Mouse (Mus musculus): ENCODE data around the gene Gm11985.

Gene Gm11985

DNA sequence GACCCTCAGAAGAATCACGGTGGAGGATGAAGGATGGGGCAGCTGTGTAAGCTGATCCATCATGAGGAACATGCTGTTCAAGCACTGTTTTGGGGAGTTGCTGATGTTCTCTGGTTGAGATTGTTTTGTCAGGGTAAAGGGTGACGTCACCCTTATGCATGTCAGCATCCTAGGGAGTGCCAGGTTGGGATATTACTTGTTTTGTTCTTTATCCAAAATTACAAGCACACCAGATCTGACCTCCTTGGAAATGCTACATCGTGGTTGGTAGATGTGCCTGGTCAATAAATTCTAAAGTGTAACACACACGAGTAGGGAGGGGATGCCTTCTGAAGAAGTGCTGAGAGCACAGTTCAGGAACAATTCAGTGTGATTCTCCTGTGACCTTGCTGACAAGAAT lies 31.9 kb downstream of the Gm11985 start:
- no peak for DNase-seq (ENCODE audit: low spot score)

DNA sequence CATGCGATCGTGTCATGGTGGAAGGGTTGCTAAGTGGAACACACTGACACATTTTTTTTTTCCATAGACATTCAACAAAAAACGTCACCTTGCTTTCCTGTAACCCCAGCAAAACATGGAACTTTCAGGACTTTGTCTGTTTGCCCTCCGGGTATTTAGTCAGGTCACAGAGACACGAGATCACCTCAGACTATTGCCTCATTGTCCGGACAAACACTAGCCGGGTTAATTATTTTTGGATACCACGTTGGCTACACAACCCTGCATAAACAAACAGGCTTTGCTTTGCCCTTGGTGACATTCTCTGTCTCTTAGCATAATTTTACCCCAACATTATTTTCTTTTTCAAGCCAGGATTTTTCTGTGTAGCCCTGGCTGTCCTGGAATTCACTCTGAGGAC lies 35.3 kb downstream of the Gm11985 start:
- DNase-seq (ENCODE audit: low spot score): no peak

DNA sequence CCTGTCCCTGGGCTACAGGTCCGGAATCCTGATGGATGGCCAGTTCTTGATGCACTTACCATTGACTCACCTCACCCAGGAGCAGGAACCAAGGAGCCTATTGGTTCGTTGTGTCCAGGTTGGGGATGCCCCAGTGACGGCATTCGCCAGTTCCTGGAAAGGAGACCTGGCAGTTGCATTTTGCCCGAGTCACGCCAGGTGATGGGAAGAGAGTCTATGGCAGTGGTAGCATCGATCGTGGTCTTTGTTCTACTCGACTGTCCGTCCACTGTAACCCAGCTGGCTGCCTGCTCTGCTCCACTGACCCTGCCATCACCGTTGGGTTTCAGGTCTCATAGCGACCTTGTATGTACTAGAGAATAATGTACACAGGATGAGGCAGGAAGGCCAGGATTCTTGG lies 36.0 kb downstream of the Gm11985 start:
- DNase-seq (ENCODE audit: low spot score): no peak

DNA sequence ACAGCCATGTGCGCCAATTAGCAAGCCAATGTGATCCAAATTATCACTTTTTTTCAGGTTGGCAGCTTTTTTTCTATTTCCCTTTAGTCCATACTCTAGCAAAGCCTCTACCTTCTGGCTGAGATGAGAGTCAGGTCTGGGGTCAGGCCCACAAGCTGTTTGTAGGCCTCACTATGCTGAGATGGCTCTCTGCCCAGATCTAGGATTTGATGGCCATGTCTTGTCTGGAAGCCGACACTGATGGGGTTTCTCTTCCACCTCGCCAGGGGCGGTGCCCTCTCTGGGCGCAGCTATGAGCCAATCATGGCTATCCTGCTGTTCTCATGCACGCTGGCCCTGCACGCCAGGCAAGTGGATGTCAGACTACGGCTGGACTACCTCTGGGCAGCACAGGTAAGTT lies 37.9 kb downstream of the Gm11985 start:
- DNase-seq (ENCODE audit: low spot score): no peak

DNA sequence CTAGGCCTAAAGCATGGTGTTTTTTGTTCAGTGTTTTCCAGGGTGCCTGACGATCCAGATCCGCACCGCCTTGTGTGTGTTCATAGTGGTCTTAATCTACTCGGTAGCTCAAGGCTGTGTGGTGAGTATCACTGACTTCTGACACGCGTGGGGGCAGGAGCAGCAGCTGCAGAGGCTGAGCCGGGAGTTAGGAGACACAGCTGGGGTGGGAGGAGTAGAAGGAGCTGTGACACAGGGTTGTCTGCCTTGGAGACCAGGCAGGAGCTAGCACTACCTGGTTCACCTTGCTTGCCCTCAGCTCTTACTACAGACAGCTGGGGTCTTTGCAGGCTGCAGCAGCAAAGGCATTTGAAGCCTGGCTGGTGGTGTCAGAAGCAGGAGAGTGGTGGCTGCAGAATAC lies 38.9 kb downstream of the Gm11985 start:
- no peak for DNase-seq (ENCODE audit: low spot score)

DNA sequence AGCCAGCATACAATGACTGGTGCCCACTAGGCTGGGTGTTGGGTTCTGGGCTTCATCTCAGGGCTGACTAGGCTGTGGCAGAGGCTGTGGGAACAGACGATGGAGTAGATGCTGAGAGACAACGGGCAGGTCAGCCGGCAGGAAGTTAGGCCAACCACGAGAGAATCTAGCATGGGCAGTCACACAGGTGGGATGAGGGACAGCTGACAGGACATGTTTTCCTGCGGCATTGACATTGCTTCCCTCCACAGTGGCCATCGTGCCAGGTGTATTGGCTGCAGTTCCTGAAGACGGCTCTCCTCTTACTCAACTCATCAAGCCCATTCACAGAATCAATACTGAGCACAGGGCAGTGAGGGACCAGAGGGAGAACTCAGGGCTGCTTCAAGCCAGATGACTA lies 40.4 kb downstream of the Gm11985 start:
- DNase-seq (ENCODE audit: low spot score): no peak

DNA sequence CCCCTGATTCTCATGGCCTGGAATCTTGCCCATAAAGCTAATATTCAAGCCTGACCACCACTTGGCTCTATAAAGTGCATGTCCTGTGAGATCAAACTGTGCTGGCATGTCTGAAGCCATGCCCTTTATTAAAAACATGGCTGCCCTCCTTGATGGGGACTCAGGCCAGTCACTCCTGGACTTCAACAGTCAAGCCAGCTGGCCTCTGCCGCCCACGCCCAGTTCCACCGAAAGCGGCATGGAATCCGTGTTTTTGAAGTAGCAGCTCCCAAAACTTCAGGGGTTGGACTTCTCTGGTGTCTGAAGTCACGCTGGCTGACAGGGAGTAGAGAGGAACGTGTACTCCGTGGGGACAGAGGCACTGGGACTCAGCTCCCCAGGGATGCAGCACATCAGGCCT lies 40.8 kb downstream of the Gm11985 start:
- no peak for DNase-seq (ENCODE audit: low spot score)

DNA sequence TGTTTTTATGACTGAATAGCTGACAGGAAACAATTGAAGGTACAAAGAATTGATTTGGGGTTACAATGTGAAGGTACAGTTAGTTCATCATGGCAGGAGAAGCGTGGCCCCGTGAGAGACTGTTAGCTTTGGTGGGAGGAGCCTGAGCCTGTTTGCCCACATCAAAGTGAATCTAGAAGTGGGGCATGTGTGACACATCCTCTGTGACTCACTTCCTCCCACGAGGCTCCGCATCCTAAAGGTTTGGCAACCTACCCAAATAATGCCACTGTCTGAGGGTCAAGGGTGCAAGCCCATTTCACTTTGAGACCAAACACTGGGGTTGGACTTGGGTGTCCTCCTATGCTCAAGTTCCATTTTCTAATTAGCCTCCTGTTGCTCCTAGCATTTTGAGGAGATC lies 43.1 kb downstream of the Gm11985 start:
- DNase-seq (ENCODE audit: low spot score): no peak

DNA sequence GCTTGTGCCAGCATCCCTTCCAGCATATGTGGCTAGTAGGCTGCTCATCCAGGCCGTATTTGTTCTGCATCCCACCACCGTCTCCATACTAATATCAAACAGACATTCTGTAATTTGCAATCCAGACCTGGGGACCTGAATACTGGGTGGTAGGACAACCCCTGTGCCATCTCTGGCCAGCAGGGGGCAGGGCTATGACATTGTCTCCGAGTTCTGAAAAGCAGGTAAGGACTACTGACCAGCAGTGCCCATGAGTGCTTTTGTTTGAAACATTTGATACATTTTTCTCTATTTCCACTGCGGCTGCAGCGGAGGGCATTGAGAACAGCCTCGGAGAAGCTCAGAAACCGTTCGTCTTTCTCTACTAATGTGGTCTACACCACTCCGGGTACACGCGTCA lies 44.0 kb downstream of the Gm11985 start:
- no peak for DNase-seq (ENCODE audit: low spot score)

DNA sequence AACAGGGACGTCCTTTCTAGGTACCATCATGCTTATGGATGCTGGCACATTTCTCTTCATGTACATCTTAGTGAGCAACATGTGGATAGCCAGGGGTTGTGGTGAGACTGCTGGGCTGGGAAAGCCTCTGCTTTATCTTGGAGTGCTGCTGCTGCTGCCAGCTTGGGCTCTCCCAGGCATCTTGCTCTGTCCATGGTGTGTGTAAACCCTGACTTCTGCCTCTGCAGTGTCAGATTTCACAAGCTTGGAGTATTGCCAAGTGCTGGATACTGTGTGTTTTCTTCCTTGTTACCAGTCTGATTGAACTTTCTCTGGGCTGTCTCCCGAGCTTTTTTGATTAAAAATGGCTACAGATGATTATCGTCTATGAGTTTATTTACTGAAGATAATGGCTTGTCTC lies 45.6 kb downstream of the Gm11985 start:
- DNase-seq (ENCODE audit: low spot score): peak; percentile 39

DNA sequence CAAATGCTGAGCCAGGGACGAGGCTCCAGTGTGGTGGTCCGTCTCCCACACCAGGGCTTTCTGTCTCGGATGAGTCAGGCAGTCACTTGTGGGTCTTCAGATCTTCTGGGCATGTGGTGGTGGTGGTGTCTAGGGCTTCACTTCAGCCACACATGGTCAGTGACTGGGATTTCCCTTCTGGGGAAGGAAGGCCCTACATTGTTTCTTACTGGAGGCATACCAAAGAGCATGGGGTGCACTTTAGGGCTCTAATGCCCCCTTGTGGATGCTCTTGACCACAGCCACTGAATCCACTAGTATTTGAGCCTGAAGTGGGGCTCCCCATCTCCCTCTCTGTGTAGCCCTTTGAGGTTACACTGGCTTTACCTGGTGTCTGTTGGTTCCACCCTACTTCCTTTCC lies 47.9 kb downstream of the Gm11985 start:
- no peak for DNase-seq (ENCODE audit: low spot score)

DNA sequence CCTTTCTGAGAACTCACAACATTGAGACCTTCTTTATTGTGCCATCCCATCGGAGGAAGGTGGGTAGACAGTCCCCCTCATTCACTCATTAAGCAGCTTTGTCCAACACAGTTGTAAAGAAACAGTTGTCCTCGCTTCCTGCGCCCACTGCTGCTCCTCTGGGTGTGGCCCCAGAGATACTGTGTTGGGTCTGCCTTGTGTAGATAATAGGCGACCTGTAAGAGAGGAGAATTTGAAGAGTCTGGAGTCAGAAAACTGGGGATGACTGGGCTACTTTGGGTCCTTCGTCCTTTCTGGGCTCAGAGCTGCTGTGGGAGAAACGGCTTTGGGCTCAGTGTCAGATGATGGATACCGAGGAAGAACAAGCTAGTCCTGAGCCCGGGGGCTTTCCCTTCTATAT lies 50.0 kb downstream of the Gm11985 start:
- DNase-seq (ENCODE audit: low spot score): no peak

DNA sequence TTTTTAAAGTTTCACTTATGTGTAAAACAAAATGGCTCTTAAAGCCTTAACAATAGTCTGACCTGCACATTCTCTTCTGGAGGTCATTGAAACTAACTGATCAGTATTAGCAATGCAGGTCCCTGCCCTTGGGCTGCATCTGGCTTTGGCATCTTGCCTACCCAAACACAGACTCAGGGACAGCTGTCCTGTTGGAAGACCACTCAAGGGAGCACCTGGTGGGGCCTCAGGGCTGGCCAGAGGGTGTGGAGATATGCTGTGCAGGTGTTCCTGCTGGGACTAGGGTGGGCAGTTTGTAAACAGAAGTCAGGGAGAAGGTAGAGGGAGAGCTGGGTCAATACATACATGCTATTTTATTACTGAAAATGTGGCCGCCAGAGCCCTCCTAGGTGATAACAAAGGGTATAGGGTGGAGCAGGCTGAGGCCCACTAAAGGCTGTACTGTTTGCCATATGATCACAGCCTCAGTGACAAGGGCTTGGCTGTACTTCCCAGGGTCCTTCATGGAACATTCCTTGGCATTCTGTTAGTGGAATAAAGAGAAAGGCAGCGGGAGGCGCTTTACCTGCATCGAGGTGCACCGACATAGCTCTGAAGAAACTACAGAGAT lies 52.0 kb downstream of the Gm11985 start:
- DNase-seq (ENCODE audit: low spot score): no peak

DNA sequence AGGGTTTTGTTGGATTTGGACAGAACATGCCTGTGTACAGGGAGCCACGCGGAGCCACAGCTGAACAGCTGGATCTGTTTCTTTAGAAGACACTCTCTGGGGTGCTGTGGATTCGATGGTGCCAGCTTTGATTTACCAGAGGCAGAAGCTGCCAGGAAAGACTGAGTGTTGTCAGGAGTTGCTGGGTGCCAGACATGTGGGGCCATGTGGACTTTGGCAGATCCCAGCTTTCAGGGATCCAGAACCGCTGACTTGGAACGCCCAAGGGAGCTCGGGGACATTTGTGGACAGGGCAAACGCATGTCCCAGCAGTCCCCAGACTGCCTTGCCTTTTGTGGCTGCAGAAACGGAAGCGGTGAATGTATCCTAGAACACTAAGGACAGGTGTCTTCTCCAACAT lies 52.6 kb downstream of the Gm11985 start:
- DNase-seq (ENCODE audit: low spot score): no peak

DNA sequence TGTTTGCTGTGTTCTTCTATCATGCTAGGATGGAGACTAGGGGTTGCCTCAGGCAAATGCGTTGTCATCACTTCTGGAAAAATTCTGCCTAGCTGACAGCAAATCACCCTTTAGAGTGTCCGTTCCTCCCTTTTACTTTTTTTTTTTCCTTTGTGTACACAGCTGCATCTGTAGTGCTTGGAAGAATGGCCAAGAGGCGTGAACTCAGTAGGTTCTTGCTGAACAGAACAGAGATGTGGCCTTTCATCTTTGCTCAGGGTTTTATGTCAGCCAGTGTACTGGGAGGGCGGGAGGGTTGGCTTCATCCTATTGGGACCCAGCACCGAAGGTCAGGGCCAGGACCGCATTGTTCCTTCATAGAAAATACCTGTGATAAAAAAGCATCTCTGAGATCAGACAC lies 53.1 kb downstream of the Gm11985 start:
- DNase-seq (ENCODE audit: low spot score): no peak

DNA sequence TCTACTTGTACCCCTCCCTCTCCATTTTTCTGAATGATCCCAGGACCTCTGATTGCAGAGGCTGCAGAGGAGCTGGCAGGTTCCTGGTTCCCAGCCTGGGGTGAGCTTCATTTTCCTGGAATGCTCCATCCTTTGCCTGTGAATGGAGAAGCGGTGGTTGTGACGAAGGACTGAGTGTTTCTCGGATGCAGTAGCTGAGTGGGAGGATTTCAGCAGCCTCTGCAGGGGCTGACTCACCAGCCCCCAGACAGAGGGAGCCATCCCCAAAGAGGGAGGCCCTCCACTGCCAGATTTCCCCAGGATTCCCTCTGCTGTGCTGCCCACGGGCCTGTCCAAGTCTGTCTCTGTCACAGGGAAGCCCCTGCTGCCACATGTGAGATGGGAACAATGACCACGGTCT lies 54.0 kb downstream of the Gm11985 start:
- DNase-seq (ENCODE audit: low spot score): no peak

DNA sequence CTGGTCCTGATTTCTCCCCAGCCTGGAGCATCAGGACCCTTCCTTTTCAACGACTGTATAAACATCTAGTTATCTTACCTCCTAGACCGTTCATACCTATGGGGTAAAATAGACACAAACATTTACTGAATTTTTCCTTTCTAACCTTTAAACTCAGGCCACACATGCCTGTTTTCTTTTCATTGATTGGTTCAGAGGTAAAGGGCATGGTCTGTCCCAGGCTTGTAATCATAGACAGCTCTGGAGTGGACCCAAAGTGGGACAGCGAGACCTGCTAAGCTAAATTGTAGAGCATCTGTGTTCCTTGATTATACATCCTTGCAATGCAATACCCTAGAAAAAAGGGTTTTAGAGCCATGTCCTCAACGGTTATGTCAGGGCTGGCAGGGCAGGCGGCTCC lies 54.6 kb downstream of the Gm11985 start:
- no peak for DNase-seq (ENCODE audit: low spot score)
